Mouse (Mus musculus) hindbrain, embryonic 14.5 days (tissue): Measurements from ENCODE around the gene Spata32. TPM values are rescaled to one million over a fixed set of nuclear protein-coding genes. Genes with fewer than 3 reads are reported as not detected.

ENCODE experiments used
- ATAC-seq: fragments of 200-750 bp; cut with Nextera tagmentation; 2 replicates; pipeline ENCODE4 v1.8.0; 2017; ENCODE audit warnings: moderate number of reproducible peaks, mild to moderate bottlenecking, moderate TSS enrichment, moderate library complexity; ENCODE audit not compliant: low FRiP score
- DNase-seq: peaks from one replicate; pipeline ENCODE4 v3.0.0-alpha.2; 2015; ENCODE audit warnings: low spot score
- H3K27ac ChIP-seq: fragments of 300-500 bp; sonication (generic); 2 replicates; pipeline ENCODE4 v1.5.1; 2014; ENCODE audit warnings: mild to moderate bottlenecking, moderate library complexity
- H3K27me3 ChIP-seq: fragments of 300-500 bp; sonication (generic); 2 replicates; pipeline ENCODE4 v1.6.1; 2014; ENCODE audit warnings: mild to moderate bottlenecking, low read length, mixed read lengths; ENCODE audit not compliant: control insufficient read depth, insufficient read depth
- H3K36me3 ChIP-seq: fragments of 300-500 bp; sonication (generic); replicated peaks from 2 replicates; pipeline ENCODE4 v1.6.1; 2014; ENCODE audit not compliant: control insufficient read depth, insufficient read depth
- H3K4me1 ChIP-seq: fragments of 300-500 bp; sonication (generic); replicated peaks from 2 replicates; pipeline ENCODE4 v1.6.1; 2014; ENCODE audit warnings: antibody characterized with exemption, low read length, mixed read lengths; ENCODE audit not compliant: control insufficient read depth, insufficient read depth
- H3K4me2 ChIP-seq: fragments of 300-500 bp; sonication (generic); replicated peaks from 2 replicates; pipeline ENCODE4 v1.6.1; 2014; ENCODE audit warnings: mild to moderate bottlenecking, moderate library complexity
- H3K4me3 ChIP-seq: fragments of 300-500 bp; sonication (generic); replicated peaks from 2 replicates; pipeline ENCODE4 v1.5.1; 2014; ENCODE audit warnings: mild to moderate bottlenecking, low read length
- H3K9ac ChIP-seq: fragments of 300-500 bp; sonication (generic); 2 replicates; pipeline ENCODE4 v1.6.1; 2014
- H3K9me3 ChIP-seq: fragments of 300-500 bp; sonication (generic); 2 replicates; pipeline ENCODE4 v1.6.1; 2016; ENCODE audit warnings: low read length; ENCODE audit not compliant: control insufficient read depth
- WGBS: fragments of 180-500 bp; shearing (Covaris S2); extraction: QIAGEN DNeasy Blood & Tissue Kit; methylation state at CpG from one replicate; pipeline ENCODE4 v1.1.7; 2014; 5-methylcytosine and 5-hydroxymethylcytosine counted together
- polyA plus RNA-seq: library from polyadenylated mRNA; unstranded; fragments of >200 nt; fragmentation: Nextera tagmentation; extraction: Ambion mirVana; gene quantifications from 2 replicates; pipeline ENCODE4 v1.2.1, GENCODE M21; 2014

Gene Spata32
- polyA plus RNA-seq, 1 experiment from 2014 or later, result 0.29 TPM

DNA sequence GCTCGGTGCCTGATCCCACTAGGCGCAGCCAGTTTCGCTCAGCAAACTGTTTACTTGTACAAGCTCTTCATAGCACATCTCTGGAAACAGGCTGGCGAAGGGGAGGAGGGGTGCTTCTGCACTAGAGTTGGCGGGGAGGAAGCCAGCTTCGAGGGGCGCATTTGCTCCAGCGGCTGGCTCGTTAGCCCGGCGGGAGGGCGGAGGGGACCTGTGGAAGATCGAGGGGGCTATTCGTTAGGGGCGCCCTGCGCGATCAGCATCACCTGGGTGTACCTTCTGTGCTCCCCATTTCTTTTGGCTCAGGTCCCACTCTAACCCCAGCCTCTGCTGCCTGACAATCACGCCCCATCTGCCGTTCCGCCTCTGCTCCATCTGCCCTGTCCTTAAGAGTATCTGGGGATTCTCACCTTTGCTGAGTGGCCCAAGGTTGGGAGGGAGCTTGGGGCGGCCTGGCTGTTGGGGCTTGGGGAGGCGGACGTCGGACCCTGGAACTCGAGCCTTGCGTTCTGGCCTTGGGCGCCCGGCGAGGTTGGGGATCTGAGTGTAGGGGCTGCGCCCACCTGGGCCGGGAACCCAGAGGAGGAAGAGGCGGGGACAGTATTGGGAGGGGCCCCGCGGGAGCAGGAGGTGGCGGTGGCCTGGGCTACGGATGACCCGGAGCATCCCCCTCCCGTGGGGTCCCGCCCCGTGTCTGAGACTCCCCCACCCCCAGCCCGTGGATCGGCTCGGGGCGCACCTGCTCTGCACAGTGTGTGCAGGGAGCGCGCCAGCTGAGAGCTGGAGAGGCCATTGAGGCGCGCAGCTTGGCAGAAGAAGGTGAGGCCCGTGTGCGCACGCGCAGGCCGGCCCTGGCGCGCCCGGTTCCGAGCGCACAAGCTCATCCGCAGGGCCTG lies 19.1 kb downstream of the Spata32 start:
- Histone ChIP-seq H3K9ac (peak overlapping the region; percentile 75), H3K4me1 (peaks cover 22% of the 10 kb centered on the region), H3K27me3 (peaks cover 69% of the 10 kb centered on the region), H3K27ac (0 out of 2 replicates have a peak overlapping the region, but pooled peaks have one; percentile 14), H3K36me3 (peaks cover 19% of the 10 kb centered on the region; the same call in 1 of the 2 replicates), H3K9me3 (no peaks in the 10 kb centered on the region), H3K4me3 (peak overlapping the region; percentile 54), H3K4me2 (peak overlapping the region; percentile 97)
- WGBS, result under 1% methylated on average over 58 of the region's 59 CpGs
- ATAC-seq (peak; percentile 70; the same call in 1 of the 2 replicates), DNase-seq (peak; percentile 77)

DNA sequence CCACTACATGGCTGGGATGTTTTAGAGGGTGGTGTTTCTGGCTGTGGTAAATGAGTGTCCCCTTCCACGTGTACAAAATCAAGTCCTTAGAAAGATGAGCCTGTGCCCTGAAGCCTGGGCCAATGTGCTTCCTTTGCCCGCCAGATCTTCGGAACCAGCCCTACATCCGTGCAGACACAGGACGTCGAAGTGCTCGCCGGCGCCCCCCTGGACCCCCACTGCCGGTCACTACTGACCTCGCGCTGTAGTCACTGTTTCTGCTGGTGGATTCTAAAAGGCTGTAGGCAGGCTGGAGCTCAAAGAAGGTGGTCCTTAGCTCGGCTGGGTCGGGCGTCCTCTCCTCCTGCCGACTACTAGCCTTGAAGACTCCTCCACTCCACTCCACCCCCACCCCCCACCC lies 19.9 kb downstream of the Spata32 start:
- H3K4me1 ChIP-seq, result peaks cover 22% of the 10 kb centered on the region
- WGBS, result 8% methylated on average over 16 of the region's 16 CpGs
- H3K27me3 ChIP-seq, result peaks cover 77% of the 10 kb centered on the region

GRCm38 (mm10) chr11:103197340-103197739 lies 20.9 kb downstream of the Spata32 start:
- DNase-seq (no peak), ATAC-seq (no peak)
- Histone ChIP-seq H3K4me3 (no peak overlapping the region), H3K27ac (no peak overlapping the region), H3K27me3 (peaks cover 86% of the 10 kb centered on the region), H3K9me3 (no peaks in the 10 kb centered on the region), H3K36me3 (peaks cover 19% of the 10 kb centered on the region; the same call in 1 of the 2 replicates), H3K4me1 (peaks cover 29% of the 10 kb centered on the region), H3K4me2 (no peak overlapping the region), H3K9ac (no peak overlapping the region)
- WGBS, result 88% methylated on average over 4 of the region's 4 CpGs

More for the DNA sequence above, 19.9 kb downstream of the Spata32 start:
- H3K27ac ChIP-seq, result no peak overlapping the region
- peak overlapping the region; percentile 97 for H3K4me2 ChIP-seq
- no peak overlapping the region for H3K4me3 ChIP-seq
- no peaks in the 10 kb centered on the region for H3K9me3 ChIP-seq
- no peak for ATAC-seq
- H3K9ac ChIP-seq, result no peak overlapping the region
- H3K36me3 ChIP-seq, result peaks cover 19% of the 10 kb centered on the region; the same call in 1 of the 2 replicates
- DNase-seq, result no peak

- no peak for DNase-seq
- no peak overlapping the region for H3K9ac ChIP-seq
- H3K4me1 ChIP-seq, result peaks cover 21% of the 10 kb centered on the region
- no peak overlapping the region for H3K4me3 ChIP-seq
- no peaks in the 10 kb centered on the region for H3K9me3 ChIP-seq
- peaks cover 98% of the 10 kb centered on the region for H3K27me3 ChIP-seq
- H3K27ac ChIP-seq, result no peak overlapping the region
- 80% methylated on average over 5 of the region's 5 CpGs for WGBS
- no peak overlapping the region for H3K4me2 ChIP-seq
- ATAC-seq, result no peak
- peaks cover 19% of the 10 kb centered on the region; the same call in 1 of the 2 replicates for H3K36me3 ChIP-seq
Measured at GRCm38 (mm10) chr11:103195656-103196055, 22.6 kb downstream of the Spata32 start.

DNA sequence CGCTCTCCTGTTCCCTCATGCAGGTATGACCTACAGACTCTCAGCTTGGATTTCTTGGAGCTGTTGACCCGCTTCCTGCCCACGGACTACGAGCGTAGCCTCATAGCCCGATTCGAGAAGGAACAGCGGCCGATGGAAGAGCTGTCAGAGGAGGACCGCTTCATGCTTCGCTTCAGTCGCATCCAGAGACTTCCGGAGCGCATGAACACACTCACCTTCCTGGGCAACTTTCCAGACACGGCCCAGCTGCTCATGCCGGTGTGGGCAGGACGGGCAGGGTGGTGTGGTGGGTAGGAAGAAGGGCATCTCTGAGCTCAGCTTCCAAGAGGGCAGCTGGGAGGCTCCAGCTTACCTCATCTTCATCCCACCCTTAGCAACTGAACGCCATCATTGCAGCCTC lies 23.0 kb downstream of the Spata32 start:
- ATAC-seq (no peak), DNase-seq (no peak)
- Histone ChIP-seq H3K27me3 (peaks cover 98% of the 10 kb centered on the region), H3K36me3 (peaks cover 19% of the 10 kb centered on the region; the same call in 1 of the 2 replicates), H3K4me3 (no peak overlapping the region), H3K4me2 (no peak overlapping the region), H3K4me1 (peaks cover 21% of the 10 kb centered on the region), H3K27ac (no peak overlapping the region), H3K9ac (no peak overlapping the region), H3K9me3 (no peaks in the 10 kb centered on the region)
- 89% methylated on average over 18 of the region's 18 CpGs for WGBS

DNA sequence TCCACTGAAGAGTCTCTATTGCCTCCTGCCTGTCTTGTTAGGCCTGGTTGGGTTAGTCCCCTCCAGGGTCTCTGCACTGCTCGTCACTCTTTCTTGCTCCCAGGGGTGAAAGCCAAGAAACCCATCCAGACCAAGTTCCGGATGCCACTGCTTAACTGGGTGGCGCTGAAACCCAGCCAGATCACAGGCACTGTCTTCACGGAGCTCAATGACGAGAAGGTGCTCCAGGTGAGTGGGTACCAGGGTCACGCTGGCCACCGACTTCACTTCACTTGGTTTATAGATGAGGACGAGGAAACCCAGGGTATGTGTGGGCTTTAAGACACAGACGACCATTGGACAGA lies 24.4 kb downstream of the Spata32 start:
- Histone ChIP-seq H3K36me3 (peaks cover 19% of the 10 kb centered on the region; the same call in 1 of the 2 replicates), H3K4me2 (no peak overlapping the region), H3K4me3 (no peak overlapping the region), H3K27ac (no peak overlapping the region), H3K9ac (no peak overlapping the region), H3K9me3 (no peaks in the 10 kb centered on the region), H3K27me3 (peaks cover 84% of the 10 kb centered on the region), H3K4me1 (peaks cover 11% of the 10 kb centered on the region)
- no peak for ATAC-seq
- DNase-seq, result no peak
- WGBS, result 32% methylated on average over 9 of the region's 9 CpGs

DNA sequence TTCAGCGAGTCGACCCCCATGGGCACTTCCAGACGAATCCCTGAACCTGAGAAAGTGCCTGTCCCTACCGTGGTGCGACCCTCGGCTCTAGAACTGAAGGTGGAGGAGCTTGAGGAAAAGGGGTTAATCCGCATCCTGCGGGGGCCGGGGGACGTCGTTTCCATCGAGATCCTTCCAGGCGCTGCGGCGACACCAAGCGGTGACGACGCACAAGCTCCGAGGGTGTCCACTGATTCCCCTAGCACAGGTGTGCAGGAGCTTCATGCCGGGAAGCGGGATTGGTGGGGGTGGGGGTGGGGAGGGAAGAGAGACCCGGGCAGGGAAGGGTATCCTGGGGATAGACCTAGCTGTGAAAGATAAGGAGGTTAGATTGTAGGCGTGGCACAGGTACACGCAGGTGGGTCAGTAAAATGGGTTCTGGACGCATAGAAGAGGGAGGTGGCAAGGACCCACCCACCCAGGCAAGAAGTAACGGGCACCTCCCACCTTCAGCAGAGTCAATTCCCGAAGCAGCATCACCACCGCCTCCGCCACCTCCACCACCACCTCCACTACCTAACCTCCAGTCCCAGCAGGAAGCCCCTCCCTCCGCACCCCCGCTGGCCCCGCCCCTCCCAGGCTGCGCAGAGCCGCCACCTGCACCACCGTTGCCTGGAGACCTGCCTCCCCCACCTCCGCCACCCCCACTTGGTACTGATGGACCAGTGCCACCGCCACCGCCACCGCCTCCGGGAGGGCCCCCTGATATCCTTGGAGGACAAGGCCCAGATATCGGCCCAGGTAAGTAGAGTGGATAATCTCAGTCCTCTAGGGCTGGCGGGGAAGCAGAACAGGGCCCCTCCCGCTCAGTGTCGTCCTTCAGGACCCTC lies 25.0 kb downstream of the Spata32 start:
- 0 out of 2 replicates have a peak, but pooled peaks have one; percentile 12 for ATAC-seq
- 7% methylated on average over 37 of the region's 44 CpGs for WGBS
- Histone ChIP-seq H3K4me3 (peak overlapping the region; percentile 19), H3K9me3 (no peaks in the 10 kb centered on the region), H3K4me1 (peaks cover 7% of the 10 kb centered on the region; the same call in 1 of the 2 replicates), H3K4me2 (peak overlapping the region; percentile 49), H3K27ac (no peak overlapping the region), H3K27me3 (peaks cover 78% of the 10 kb centered on the region), H3K36me3 (peaks cover 19% of the 10 kb centered on the region; the same call in 1 of the 2 replicates), H3K9ac (peak overlapping the region; percentile 6; the same call in 1 of the 2 replicates)
- DNase-seq, result peak; percentile 68

- peaks cover 7% of the 10 kb centered on the region; the same call in 1 of the 2 replicates for H3K4me1 ChIP-seq
- peak overlapping the region; percentile 19 for H3K4me3 ChIP-seq
- ATAC-seq (no peak), DNase-seq (no peak)
- no peak overlapping the region for H3K27ac ChIP-seq
- H3K9me3 ChIP-seq, result no peaks in the 10 kb centered on the region
- peak overlapping the region; percentile 49 for H3K4me2 ChIP-seq
- peaks cover 19% of the 10 kb centered on the region; the same call in 1 of the 2 replicates for H3K36me3 ChIP-seq
- H3K27me3 ChIP-seq, result peaks cover 70% of the 10 kb centered on the region
- 15% methylated on average over 28 of the region's 28 CpGs for WGBS
- peak overlapping the region; percentile 6; the same call in 1 of the 2 replicates for H3K9ac ChIP-seq
Measured at GRCm38 (mm10) chr11:103192230-103192955, 25.8 kb downstream of the Spata32 start.
